In genomic region chrX:99443528-99443962, GRCm38 (mm10) we compare ENCODE assay signal across 9 mouse cellular contexts. TPM values are rescaled to one million over a fixed set of nuclear protein-coding genes. Genes with fewer than 3 reads are reported as not detected.
DNase-seq lines count a peak whose midpoint lies in the region; ATAC-seq lines count a peak whose summit lies in the region.
"Had no signal": no experiment of that assay in that cellular context is flagged by ENCODE, and none has a peak within 500 bp of the region (broad histone marks: within the 10 kb centered on the region; RNA-seq: fewer than 3 reads in every experiment).

No protein-coding gene starts in this region.

- DNase-seq in heart, adult 18-20 months, result no peak
- peak; percentile 88 for DNase-seq in midbrain, embryonic 11.5 days (ENCODE audit: low spot score, missing footprints)
- no peak for DNase-seq in hindbrain, embryonic 14.5 days (ENCODE audit: low spot score)
- DNase-seq in right cerebral cortex, postnatal 4 days, result no peak
- no peak for DNase-seq in cerebellum, postnatal 4 days (ENCODE audit: low spot score in 2 of 2)

- 36% methylated on average over 16 of the region's 16 CpGs for WGBS in heart, embryonic 12.5 days
- 27% methylated on average over 16 of the region's 16 CpGs for WGBS in midbrain, embryonic 11.5 days
- 42% methylated on average over 16 of the region's 16 CpGs for whole genome bisulfite sequencing in midbrain, embryonic 15.5 days
- 39% methylated on average over 16 of the region's 16 CpGs for WGBS in hindbrain, embryonic 14.5 days
- WGBS in stomach, embryonic 15.5 days, result 42% methylated on average over 16 of the region's 16 CpGs

- H3K4me2 ChIP-seq in heart, embryonic 12.5 days, result 0 out of 2 replicates have a peak overlapping the region, but pooled peaks have one; percentile 47
- H3K4me2 ChIP-seq in midbrain, embryonic 11.5 days, result no peak overlapping the region
- no peak overlapping the region for H3K4me2 ChIP-seq in midbrain, embryonic 15.5 days
- H3K4me2 ChIP-seq in hindbrain, embryonic 14.5 days (replicated peaks), result no peak overlapping the region
- H3K4me2 ChIP-seq in stomach, embryonic 15.5 days, result peak overlapping the region; percentile 19; the same call in 1 of the 2 replicates

- ATAC-seq in heart, embryonic 12.5 days (ENCODE audit: insufficient number of reproducible peaks, low FRiP score), result no peak
- ATAC-seq in midbrain, embryonic 11.5 days (ENCODE audit: low FRiP score), result 0 out of 2 replicates have a peak, but pooled peaks have one; percentile 20
- ATAC-seq in midbrain, embryonic 15.5 days (replicated peaks), result no peak
- ATAC-seq in hindbrain, embryonic 14.5 days (ENCODE audit: low FRiP score), result no peak
- 0 out of 2 replicates have a peak, but pooled peaks have one; percentile 43 for ATAC-seq in stomach, embryonic 15.5 days (ENCODE audit: insufficient read depth, low FRiP score, low read depth)

- no peak overlapping the region for H3K9ac ChIP-seq in heart, embryonic 12.5 days
- no peak overlapping the region for H3K9ac ChIP-seq in midbrain, embryonic 11.5 days (ENCODE audit: low read length)
- H3K9ac ChIP-seq in midbrain, embryonic 15.5 days, result no peak overlapping the region
- H3K9ac ChIP-seq in hindbrain, embryonic 14.5 days, result no peak overlapping the region
- no peak overlapping the region for H3K9ac ChIP-seq in stomach, embryonic 15.5 days
- H3K9ac ChIP-seq: heart, embryonic 15.5 days had no signal

- H3K9me3 ChIP-seq in heart, embryonic 12.5 days (replicated peaks), result no peaks in the 10 kb centered on the region
- no peaks in the 10 kb centered on the region for H3K9me3 ChIP-seq in midbrain, embryonic 11.5 days (ENCODE audit: control insufficient read depth, low read length)
- no peaks in the 10 kb centered on the region for H3K9me3 ChIP-seq in midbrain, embryonic 15.5 days
- no peaks in the 10 kb centered on the region for H3K9me3 ChIP-seq in hindbrain, embryonic 14.5 days (ENCODE audit: control insufficient read depth, low read length)
- no peaks in the 10 kb centered on the region for H3K9me3 ChIP-seq in stomach, embryonic 15.5 days
- H3K9me3 ChIP-seq: heart, embryonic 15.5 days had no signal

- no peak overlapping the region for H3K4me3 ChIP-seq in heart, embryonic 12.5 days
- H3K4me3 ChIP-seq in midbrain, embryonic 11.5 days (ENCODE audit: low read depth, low read length), result no peak overlapping the region
- H3K4me3 ChIP-seq in midbrain, embryonic 15.5 days, result no peak overlapping the region
- H3K4me3 ChIP-seq in hindbrain, embryonic 14.5 days (replicated peaks; ENCODE audit: low read length), result no peak overlapping the region
- no peak overlapping the region for H3K4me3 ChIP-seq in stomach, embryonic 15.5 days (replicated peaks)
- H3K4me3 ChIP-seq: heart, embryonic 15.5 days had no signal

- peaks cover 31% of the 10 kb centered on the region for H3K27me3 ChIP-seq in heart, embryonic 12.5 days (replicated peaks)
- peaks cover 7% of the 10 kb centered on the region for H3K27me3 ChIP-seq in midbrain, embryonic 11.5 days (ENCODE audit: control insufficient read depth, insufficient read depth, low read length)
- peaks cover 19% of the 10 kb centered on the region for H3K27me3 ChIP-seq in midbrain, embryonic 15.5 days (replicated peaks)
- peaks cover 19% of the 10 kb centered on the region for H3K27me3 ChIP-seq in hindbrain, embryonic 14.5 days (ENCODE audit: control insufficient read depth, insufficient read depth, low read length)
- H3K27me3 ChIP-seq in stomach, embryonic 15.5 days (replicated peaks), result 0 out of 2 replicates have a peak, but pooled peaks cover 3% of the 10 kb centered on the region

- H3K4me1 ChIP-seq in heart, embryonic 12.5 days (replicated peaks), result peaks cover 8% of the 10 kb centered on the region; the same call in 1 of the 2 replicates
- H3K4me1 ChIP-seq in midbrain, embryonic 11.5 days (ENCODE audit: control insufficient read depth, insufficient read depth, low read length), result peaks cover 4% of the 10 kb centered on the region; the same call in 1 of the 2 replicates
- peaks cover 6% of the 10 kb centered on the region; the same call in 1 of the 2 replicates for H3K4me1 ChIP-seq in midbrain, embryonic 15.5 days
- no peaks in the 10 kb centered on the region for H3K4me1 ChIP-seq in hindbrain, embryonic 14.5 days (replicated peaks; ENCODE audit: control insufficient read depth, insufficient read depth, low read length)
- H3K4me1 ChIP-seq in stomach, embryonic 15.5 days, result no peaks in the 10 kb centered on the region

- H3K27ac ChIP-seq in heart, embryonic 12.5 days (ENCODE audit: poor library complexity, severe bottlenecking), result no peak overlapping the region
- no peak overlapping the region; the same call in 1 of the 2 replicates for H3K27ac ChIP-seq in midbrain, embryonic 11.5 days (ENCODE audit: low read depth, low read length)
- no peak overlapping the region for H3K27ac ChIP-seq in midbrain, embryonic 15.5 days
- 0 out of 2 replicates have a peak overlapping the region, but pooled peaks have one; percentile 7 for H3K27ac ChIP-seq in hindbrain, embryonic 14.5 days
- H3K27ac ChIP-seq in stomach, embryonic 15.5 days, result peak overlapping the region; percentile 78
- H3K27ac ChIP-seq: heart, embryonic 15.5 days had no signal

- no peaks in the 10 kb centered on the region for H3K36me3 ChIP-seq in heart, embryonic 12.5 days
- H3K36me3 ChIP-seq in midbrain, embryonic 11.5 days (ENCODE audit: control insufficient read depth, insufficient read depth, low read length), result no peaks in the 10 kb centered on the region
- H3K36me3 ChIP-seq in midbrain, embryonic 15.5 days (replicated peaks), result no peaks in the 10 kb centered on the region
- H3K36me3 ChIP-seq in hindbrain, embryonic 14.5 days (replicated peaks; ENCODE audit: control insufficient read depth, insufficient read depth), result no peaks in the 10 kb centered on the region
- H3K36me3 ChIP-seq in stomach, embryonic 15.5 days, result no peaks in the 10 kb centered on the region
- H3K36me3 ChIP-seq: heart, embryonic 15.5 days had no signal

RNA-seq across cellular contexts. Expression of gene Pja1, which starts 27.5 kb away (rescaled TPM):
- polyA plus RNA-seq in heart, embryonic 12.5 days (2016; fragmentation: Nextera tagmentation; extraction: Ambion mirVana), result 108 and 109 TPM in 2 replicates
- total RNA-seq in heart, adult 18-20 months (2021), result 10 to 100 TPM; 22.4 to 24.6 TPM
- polyA plus RNA-seq in midbrain, embryonic 11.5 days (2014; fragmentation: Nextera tagmentation; extraction: Ambion mirVana), result 213 and 222 TPM in 2 replicates
- polyA plus RNA-seq in midbrain, embryonic 15.5 days (2015; fragmentation: Nextera tagmentation; extraction: Ambion mirVana), result 374 and 387 TPM in 2 replicates
- polyA plus RNA-seq in hindbrain, embryonic 14.5 days (2014; fragmentation: Nextera tagmentation; extraction: Ambion mirVana), result 315 and 348 TPM in 2 replicates
- polyA plus RNA-seq in stomach, embryonic 15.5 days (2015; fragmentation: Nextera tagmentation; extraction: Ambion mirVana), result 149 TPM in 2 replicates

Comparison
In these comparisons a context has a peak if more than half of its experiments do, and no peak if none do; other contexts are left out.
1. ATAC-seq: peak in midbrain, embryonic 11.5 days (single experiment) and stomach, embryonic 15.5 days (single experiment); none in heart, embryonic 12.5 days (single experiment), midbrain, embryonic 15.5 days (single experiment) and hindbrain, embryonic 14.5 days (single experiment).
2. H3K27ac ChIP-seq: peak in hindbrain, embryonic 14.5 days (single experiment) and stomach, embryonic 15.5 days (single experiment); none in heart, embryonic 12.5 days (single experiment), midbrain, embryonic 11.5 days (single experiment) and midbrain, embryonic 15.5 days (single experiment).
3. H3K4me2 ChIP-seq: peak in heart, embryonic 12.5 days (single experiment) and stomach, embryonic 15.5 days (single experiment); none in midbrain, embryonic 11.5 days (single experiment), midbrain, embryonic 15.5 days (single experiment) and hindbrain, embryonic 14.5 days (single experiment).